Mouse (Mus musculus) Patski (cell line): ENCODE data around the gene Polr2g. TPM values are rescaled to one million over a fixed set of nuclear protein-coding genes. Genes with fewer than 3 reads are reported as not detected.
A peak's percentile ranks its signal among the peaks of the same experiment; 100 is the strongest.

Experiments used
- ATAC-seq: fragments of 100-300 bp; one replicate; pipeline ENCODE4 v1.8.0; 2021
- CTCF ChIA-PET: fragments of 350-600 bp; sonication (Branson Sonifier 250); formaldehyde crosslinking; loops from one replicate; lab custom pipeline; 2022; ENCODE audit warnings: inconsistent platforms; lab: Charles Lee
- POLR2A ChIA-PET: fragments of 350-600 bp; sonication (Branson Sonifier 250); formaldehyde crosslinking; loops from one replicate; lab custom pipeline; 2022; ENCODE audit warnings: antibody characterized with exemption, inconsistent platforms; lab: Charles Lee
- DNase-seq: peaks from one replicate; pipeline ENCODE4 v3.0.0-alpha.2; 2011; ENCODE audit warnings: low read depth, low spot score
- H3K27me3 ChIP-seq: fragments of 371-371 bp; one replicate; pipeline ENCODE4 v1.5.1; 2021
- CTCF ChIP-seq: fragments of 100-300 bp; IDR thresholded peaks from one replicate; pipeline ENCODE4 v1.5.1; 2021
- in situ Hi-C: fragments of 300-500 bp; cut with MboI; formaldehyde crosslinking; loops from 3 replicates; pipeline ENCODE4 v1.11.1; 2018; ENCODE audit warnings: low pct_unique_long_range_greater_than_20kb, mixed read lengths
- polyA plus RNA-seq: library from polyadenylated mRNA; unstranded; gene quantifications from one replicate; pipeline ENCODE4 v1.2.3, GENCODE M21; 2021

Gene Polr2g
- polyA plus RNA-seq, 1 experiment from 2014 or later: 148 TPM

- no peak for TF ChIP-seq CTCF
- ChIA-PET CTCF (interaction anchor here (1.0 to 4.1 kb wide), 3 partner anchors 9 to 14 kb away, joined by 3 to 26 read pairs (median 4); partner anchors contain the start of gene Polr2g), POLR2A (interaction anchor here (1.0 to 1.3 kb wide), 4 partner anchors 9 to 49 kb away, joined by 3 to 5 read pairs (median 4); partner anchors contain the start of genes Hnrnpul2 and Ttc9c)
- ATAC-seq: no peak
- no peaks in the 10 kb centered on the region for H3K27me3 ChIP-seq
- DNase-seq: no peak
- in situ Hi-C loops: no loop called here
Observed at GRCm38 (mm10) chr19:8789171-8789570, 9.2 kb downstream of the Polr2g start.

GRCm38 (mm10) chr19:8788521-8788920 lies 9.9 kb downstream of the Polr2g start:
- no peak for ATAC-seq
- ChIA-PET POLR2A (interaction anchor here (0.6 to 4.5 kb wide), 7 partner anchors 9 to 50 kb away, joined by 3 to 37 read pairs (median 3); partner anchors contain the start of genes Hnrnpul2, Tmem179b and Ttc9c), CTCF (interaction anchor here (0.6 to 4.1 kb wide), 4 partner anchors 9 to 22 kb away, joined by 3 to 26 read pairs (median 4); partner anchors contain the start of gene Polr2g)

GRCm38 (mm10) chr19:8786008-8786781 lies 12.2 kb downstream of the Polr2g start, which contains the start of gene Taf6l:
TSS of gene Taf6l (minus strand) at chr19:8786417.
- no peaks in the 10 kb centered on the region for H3K27me3 ChIP-seq
- ChIA-PET POLR2A (interaction anchor here (1.1 to 4.5 kb wide), 3 partner anchors 11 to 33 kb away, joined by 3 to 37 read pairs (median 6); partner anchors contain the start of genes Polr2g and Tmem179b), CTCF (interaction anchor here (0.8 to 4.1 kb wide), 4 partner anchors 9 to 12 kb away, joined by 3 to 26 read pairs (median 6); partner anchors contain the start of genes Polr2g and Tmem179b)
- peak; percentile 100 for ATAC-seq
- in situ Hi-C loops: no loop called here
- TF ChIP-seq CTCF: no peak
- DNase-seq: peak; percentile 81

More at GRCm38 (mm10) chr19:8788521-8788920, 9.9 kb downstream of the Polr2g start:
- in situ Hi-C loops: no loop called here
- DNase-seq: no peak
- no peaks in the 10 kb centered on the region for H3K27me3 ChIP-seq
- no peak for TF ChIP-seq CTCF

DNA sequence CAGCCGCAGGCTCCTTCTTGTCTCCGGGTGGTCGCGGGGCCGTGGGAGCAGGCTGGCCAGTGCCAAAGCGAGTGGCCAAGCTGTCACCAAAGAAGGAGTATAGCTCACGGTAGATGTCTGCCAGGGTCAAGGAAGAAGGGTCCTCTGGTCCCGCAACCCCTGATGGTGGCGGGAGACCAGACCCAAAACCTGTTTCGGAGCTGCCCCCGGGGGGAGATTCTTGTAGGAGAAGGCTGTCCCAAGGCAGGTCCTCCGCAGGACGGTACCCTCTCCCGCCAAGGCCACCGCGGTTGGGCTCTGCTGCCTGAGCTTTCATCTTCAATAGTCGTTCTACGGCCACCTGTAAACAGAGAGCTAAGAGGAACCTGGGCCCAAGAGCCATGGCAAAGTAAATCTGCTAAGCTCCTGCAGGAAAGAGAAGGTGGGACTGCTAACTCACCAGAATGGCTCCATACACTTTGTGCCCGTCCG lies 23.4 kb downstream of the Polr2g start:
- ChIA-PET POLR2A (interaction anchor here (0.8 to 4.3 kb wide), 9 partner anchors 12 to 98 kb away, joined by 3 to 37 read pairs (median 5); partner anchors contain the start of genes Nxf1 and Taf6l), CTCF (interaction anchor here (1.0 to 1.9 kb wide), 4 partner anchors 11 to 22 kb away, joined by 3 to 5 read pairs (median 4); partner anchors contain the start of gene Nxf1)
- TF ChIP-seq CTCF: no peak
- DNase-seq: no peak
- no peak for ATAC-seq
- no peaks in the 10 kb centered on the region for H3K27me3 ChIP-seq
- in situ Hi-C loops: no loop called here

DNA sequence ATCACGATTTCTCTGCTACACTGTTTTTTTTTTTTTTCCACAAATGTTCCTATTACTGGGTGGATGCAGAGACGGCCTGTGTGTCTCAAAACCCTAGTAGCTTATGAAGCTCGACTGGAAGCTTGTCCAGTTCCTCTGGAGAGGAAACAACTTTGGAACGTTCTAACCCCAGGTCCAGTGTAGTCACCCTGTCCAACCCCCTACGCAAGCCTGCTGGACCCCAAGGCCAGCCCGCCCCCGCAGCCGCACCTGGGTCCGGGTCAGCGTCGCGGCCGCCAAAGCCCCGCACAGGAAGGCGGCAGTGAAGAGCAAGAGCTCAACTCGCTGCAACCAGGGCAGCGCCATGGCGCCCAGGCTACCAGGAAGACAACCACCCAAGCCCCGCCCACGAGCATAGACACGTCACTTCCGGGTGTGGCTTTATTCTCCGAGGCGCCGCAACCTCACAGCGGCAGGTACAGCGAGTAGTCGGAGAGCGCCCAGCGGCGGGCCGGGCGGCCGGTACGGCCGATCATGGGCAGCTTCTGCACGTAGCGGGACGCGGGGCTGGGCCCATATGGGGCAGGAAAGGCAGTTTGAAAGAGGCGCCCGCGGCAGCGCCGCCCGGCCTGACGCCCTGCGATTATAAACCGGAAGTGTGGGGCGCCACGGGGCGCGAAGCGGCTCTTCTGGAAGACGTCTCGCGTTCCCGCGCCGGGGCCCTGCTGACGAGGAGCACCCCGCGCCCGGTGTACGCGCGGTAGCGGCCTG lies 24.1 kb downstream of the Polr2g start, which contains the start of gene Tmem179b:
Tmem179b (minus strand) TSS at position 382 of the 750 bp plus-strand sequence.
- ChIA-PET CTCF (interaction anchor here (1.2 to 2.0 kb wide), 5 partner anchors 11 to 41 kb away, joined by 3 to 5 read pairs (median 4); partner anchors contain the start of gene Nxf1), POLR2A (interaction anchor here (0.6 to 4.3 kb wide), 12 partner anchors 12 to 1839 kb away, joined by 3 to 37 read pairs (median 3); partner anchors contain the start of genes Hnrnpul2, Nxf1, Taf6l and Ttc9c)
- no peaks in the 10 kb centered on the region for H3K27me3 ChIP-seq
- in situ Hi-C loops: no loop called here
- TF ChIP-seq CTCF: no peak
- DNase-seq: peak; percentile 60
- ATAC-seq: peak; percentile 92

DNA sequence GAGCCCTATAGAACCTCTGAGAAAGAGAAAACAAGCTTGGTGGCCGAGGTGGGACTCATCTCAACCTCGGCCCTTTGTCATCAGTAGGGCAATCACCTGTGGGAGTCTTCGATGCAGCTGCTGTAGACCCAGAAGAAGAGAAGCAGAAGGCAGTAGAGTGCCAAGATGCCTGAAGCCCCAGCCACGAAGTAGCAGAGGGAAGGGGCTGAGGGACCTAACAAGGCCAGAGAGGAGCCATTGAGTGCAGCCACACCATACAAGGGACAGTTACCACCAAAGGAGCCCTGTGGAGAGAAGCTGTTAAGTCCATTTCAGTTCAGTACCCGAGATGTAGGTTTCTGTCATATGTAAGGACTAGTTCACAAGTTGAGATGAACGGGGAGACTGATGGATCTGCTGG lies 25.0 kb downstream of the Polr2g start:
- CTCF ChIA-PET: interaction anchor here (1.2 to 2.0 kb wide), 3 partner anchors 12 to 42 kb away, joined by 3 to 5 read pairs (median 4); no protein-coding TSS in a partner anchor
- in situ Hi-C loops: no loop called here
- no peak for ATAC-seq
- TF ChIP-seq CTCF: no peak
- POLR2A ChIA-PET: interaction anchor here (0.5 to 4.3 kb wide), 6 partner anchors 13 to 46 kb away, joined by 3 to 37 read pairs (median 4); partner anchors contain the start of genes Hnrnpul2, Nxf1, Polr2g and Taf6l
- no peak for DNase-seq
- no peaks in the 10 kb centered on the region for H3K27me3 ChIP-seq

DNA sequence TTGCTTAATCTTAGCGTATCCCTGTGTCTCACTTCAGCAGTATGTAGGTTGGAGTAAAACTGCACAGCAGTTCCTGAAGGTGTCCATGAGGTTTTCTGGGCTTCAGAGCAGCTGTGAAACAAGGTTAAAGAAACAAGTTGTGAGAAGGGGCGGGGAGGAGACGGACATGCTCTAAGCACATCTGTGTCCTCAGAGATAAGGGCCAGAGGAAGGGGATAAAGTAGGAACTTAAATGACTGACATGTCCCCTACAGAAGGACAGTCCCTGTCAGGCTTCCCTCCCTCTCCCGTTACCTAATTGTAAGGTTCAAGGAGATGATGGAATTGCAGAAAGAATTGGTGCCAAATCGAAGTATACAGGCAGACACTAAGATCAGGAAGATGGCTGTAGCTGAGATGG lies 25.4 kb downstream of the Polr2g start:
- POLR2A ChIA-PET: interaction anchor here (0.5 to 4.3 kb wide), 6 partner anchors 14 to 46 kb away, joined by 3 to 37 read pairs (median 4); partner anchors contain the start of genes Hnrnpul2, Nxf1, Polr2g and Taf6l
- H3K27me3 ChIP-seq: no peaks in the 10 kb centered on the region
- CTCF ChIA-PET: interaction anchor here (2.0 kb wide), 1 partner anchor 43 kb away, joined by 4 read pairs; no protein-coding TSS in a partner anchor
- TF ChIP-seq CTCF: no peak
- in situ Hi-C loops: no loop called here
- ATAC-seq (no peak), DNase-seq (no peak)

GRCm38 (mm10) chr19:8770567-8771270 lies 27.7 kb downstream of the Polr2g start, which contains the start of gene Tmem223:
TSS of gene Tmem223 (plus strand) at chr19:8770996.
- ATAC-seq (no peak), DNase-seq (no peak)
- in situ Hi-C loops: no loop called here
- CTCF ChIA-PET: interaction anchor here (2.1 kb wide), 1 partner anchor 10 kb away, joined by 5 read pairs; no protein-coding TSS in a partner anchor
- no peaks in the 10 kb centered on the region for H3K27me3 ChIP-seq
- POLR2A ChIA-PET: interaction anchor here (0.5 to 2.2 kb wide), 6 partner anchors 10 to 102 kb away, joined by 3 to 11 read pairs (median 3); partner anchors contain the start of genes Hnrnpul2 and Nxf1
- no peak for TF ChIP-seq CTCF
